Mouse (Mus musculus) kidney, embryonic 15.5 days (tissue): ENCODE results near the gene Ss18l1. TPM values are rescaled to one million over a fixed set of nuclear protein-coding genes. Genes with fewer than 3 reads are reported as not detected.

Source experiments
- ATAC-seq: fragments of 200-750 bp; cut with Nextera tagmentation; replicated peaks from 2 replicates; pipeline ENCODE4 v1.8.0; 2017; ENCODE audit warnings: moderate TSS enrichment; ENCODE audit not compliant: low FRiP score
- H3K27ac ChIP-seq: fragments of 300-500 bp; sonication (generic); 2 replicates; pipeline ENCODE4 v1.5.1; 2015; ENCODE audit warnings: mild to moderate bottlenecking, inconsistent platforms
- H3K27me3 ChIP-seq: fragments of 300-500 bp; sonication (generic); 2 replicates; pipeline ENCODE4 v1.6.1; 2015; ENCODE audit warnings: inconsistent platforms
- H3K36me3 ChIP-seq: fragments of 300-500 bp; sonication (generic); 2 replicates; pipeline ENCODE4 v1.6.1; 2015; ENCODE audit warnings: inconsistent platforms
- H3K4me1 ChIP-seq: fragments of 300-500 bp; sonication (generic); 2 replicates; pipeline ENCODE4 v1.6.1; 2015; ENCODE audit warnings: inconsistent platforms
- H3K4me2 ChIP-seq: fragments of 300-500 bp; sonication (generic); 2 replicates; pipeline ENCODE4 v1.6.1; 2015; ENCODE audit warnings: moderate library complexity, mild to moderate bottlenecking, inconsistent platforms
- H3K4me3 ChIP-seq: fragments of 300-500 bp; sonication (generic); replicated peaks from 2 replicates; pipeline ENCODE4 v1.5.1; 2015; ENCODE audit warnings: mild to moderate bottlenecking, inconsistent platforms
- H3K9ac ChIP-seq: fragments of 300-500 bp; sonication (generic); 2 replicates; pipeline ENCODE4 v1.6.1; 2015; ENCODE audit warnings: mild to moderate bottlenecking, inconsistent platforms
- H3K9me3 ChIP-seq: fragments of 300-500 bp; sonication (generic); replicated peaks from 2 replicates; pipeline ENCODE4 v1.6.1; 2016; ENCODE audit warnings: inconsistent platforms
- WGBS: fragments of 180-500 bp; shearing (Covaris S2); methylation state at CpG from one replicate; pipeline ENCODE4 v1.1.7; 2015; ENCODE audit warnings: mixed read lengths; 5-methylcytosine and 5-hydroxymethylcytosine counted together
- polyA plus RNA-seq: library from polyadenylated mRNA; unstranded; fragments of >200 nt; fragmentation: Nextera tagmentation; extraction: Ambion mirVana; gene quantifications from 2 replicates; pipeline ENCODE4 v1.2.1, GENCODE M21; 2015

The Ss18l1 gene
- polyA plus RNA-seq, 1 experiment from 2014 or later: 6.4 TPM

- peak overlapping the region; percentile 99 for H3K4me3 ChIP-seq
- peak; percentile 49 for ATAC-seq
- peak overlapping the region; percentile 84 for H3K9ac ChIP-seq
- no peaks in the 10 kb centered on the region for H3K27me3 ChIP-seq
- peak overlapping the region; percentile 97 for H3K27ac ChIP-seq
- H3K36me3 ChIP-seq: peaks cover 36% of the 10 kb centered on the region
- WGBS: under 1% methylated on average over 66 of the region's 66 CpGs
- peak overlapping the region; percentile 93 for H3K4me2 ChIP-seq
- H3K9me3 ChIP-seq: no peaks in the 10 kb centered on the region
- H3K4me1 ChIP-seq: peaks cover 41% of the 10 kb centered on the region
Measured at GRCm38 (mm10) chr2:180041577-180042255, 593 bp upstream of the Ss18l1 start.

DNA sequence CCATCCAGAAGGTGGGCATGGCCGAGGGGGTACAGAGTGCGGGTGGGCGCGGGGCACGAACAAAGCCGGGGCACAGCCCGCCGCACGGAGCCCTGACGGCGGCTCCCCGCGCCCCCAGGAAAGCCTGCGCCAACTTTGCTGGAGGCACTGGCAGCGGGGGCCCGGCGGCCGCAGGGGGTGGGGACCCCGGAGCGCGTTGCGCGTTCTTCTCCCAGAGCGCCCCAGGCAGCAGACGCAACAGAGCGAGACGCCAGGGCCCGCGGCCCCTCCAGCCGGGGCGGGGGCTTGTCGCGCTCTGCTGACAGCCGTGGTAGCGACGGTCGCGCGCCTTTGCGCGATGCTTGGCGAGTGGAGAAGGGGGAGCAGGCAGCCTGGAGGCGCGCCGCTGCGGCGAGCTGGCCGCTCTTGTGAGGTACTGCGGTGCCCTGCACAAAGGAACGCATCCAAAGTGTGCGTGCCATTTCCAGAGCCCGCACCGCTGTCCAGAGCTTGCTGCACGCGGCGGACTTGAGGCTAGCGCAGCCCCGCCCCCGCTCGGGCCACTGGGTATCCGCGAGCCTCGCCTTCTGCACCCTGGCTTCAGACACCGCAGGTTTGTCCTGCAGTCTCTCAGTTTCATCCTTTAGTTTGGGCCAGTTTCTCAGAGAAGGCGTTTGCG is 678 bp downstream of the Ss18l1 start:
- Histone ChIP-seq H3K4me2 (peak overlapping the region; percentile 93), H3K36me3 (peaks cover 30% of the 10 kb centered on the region), H3K4me3 (peak overlapping the region; percentile 99), H3K27me3 (no peaks in the 10 kb centered on the region), H3K4me1 (peaks cover 41% of the 10 kb centered on the region), H3K27ac (peak overlapping the region; percentile 97), H3K9me3 (no peaks in the 10 kb centered on the region), H3K9ac (peak overlapping the region; percentile 84)
- WGBS: under 1% methylated on average over 66 of the region's 66 CpGs
- ATAC-seq: peak; percentile 65

GRCm38 (mm10) chr2:180045283-180045682 is 3.0 kb downstream of the Ss18l1 start:
- Histone ChIP-seq H3K9ac (no peak overlapping the region), H3K27me3 (no peaks in the 10 kb centered on the region), H3K36me3 (peaks cover 11% of the 10 kb centered on the region), H3K9me3 (no peaks in the 10 kb centered on the region), H3K4me3 (no peak overlapping the region), H3K27ac (no peak overlapping the region), H3K4me1 (peaks cover 33% of the 10 kb centered on the region), H3K4me2 (no peak overlapping the region)
- 36% methylated on average over 4 of the region's 4 CpGs for WGBS
- ATAC-seq: no peak

GRCm38 (mm10) chr2:180047580-180047979 is 5.3 kb downstream of the Ss18l1 start:
- H3K4me3 ChIP-seq: no peak overlapping the region
- H3K27me3 ChIP-seq: no peaks in the 10 kb centered on the region
- no peak for ATAC-seq
- no peak overlapping the region for H3K4me2 ChIP-seq
- H3K4me1 ChIP-seq: peaks cover 30% of the 10 kb centered on the region
- no peak overlapping the region for H3K27ac ChIP-seq
- H3K9ac ChIP-seq: no peak overlapping the region
- no peaks in the 10 kb centered on the region for H3K9me3 ChIP-seq
- WGBS: 95% methylated on average over 3 of the region's 3 CpGs
- H3K36me3 ChIP-seq: peaks cover 12% of the 10 kb centered on the region

GRCm38 (mm10) chr2:180047980-180048635 is 5.8 kb downstream of the Ss18l1 start:
- Histone ChIP-seq H3K4me2 (no peak overlapping the region), H3K4me3 (no peak overlapping the region), H3K36me3 (peaks cover 18% of the 10 kb centered on the region), H3K27me3 (no peaks in the 10 kb centered on the region), H3K9ac (no peak overlapping the region), H3K27ac (no peak overlapping the region), H3K4me1 (peaks cover 28% of the 10 kb centered on the region), H3K9me3 (no peaks in the 10 kb centered on the region)
- no peak for ATAC-seq
- 93% methylated on average over 18 of the region's 18 CpGs for WGBS

DNA sequence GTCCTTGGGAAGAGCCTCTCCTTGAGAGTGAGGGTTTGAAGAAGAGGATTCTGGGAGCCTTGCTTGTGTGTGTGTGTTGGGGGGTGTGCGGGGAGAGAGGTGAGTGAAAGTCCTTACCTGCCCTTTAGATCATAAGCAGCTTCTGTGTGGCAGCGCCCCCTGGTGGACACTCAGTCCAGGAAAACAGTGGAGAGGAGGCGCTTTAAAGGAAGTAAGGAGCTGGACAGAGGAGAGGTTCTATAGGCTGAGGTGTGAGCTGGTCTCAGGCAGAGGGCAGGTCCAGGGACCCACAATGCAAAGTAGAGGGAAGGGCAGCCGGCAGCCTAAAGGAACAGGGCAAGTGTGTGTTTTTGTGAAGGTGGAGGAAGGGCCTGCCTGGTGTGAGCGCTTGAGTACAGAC is 8.7 kb downstream of the Ss18l1 start:
- H3K4me2 ChIP-seq: no peak overlapping the region
- H3K27ac ChIP-seq: no peak overlapping the region
- no peak overlapping the region for H3K9ac ChIP-seq
- 26% methylated on average over 5 of the region's 5 CpGs for WGBS
- no peaks in the 10 kb centered on the region for H3K9me3 ChIP-seq
- H3K4me3 ChIP-seq: no peak overlapping the region
- peaks cover 46% of the 10 kb centered on the region for H3K36me3 ChIP-seq
- peak; percentile 30; the same call in 1 of the 2 replicates for ATAC-seq
- H3K27me3 ChIP-seq: no peaks in the 10 kb centered on the region
- H3K4me1 ChIP-seq: peaks cover 9% of the 10 kb centered on the region; the same call in 1 of the 2 replicates

GRCm38 (mm10) chr2:180051986-180052733 is 9.9 kb downstream of the Ss18l1 start:
- 88% methylated on average over 14 of the region's 14 CpGs for WGBS
- H3K9ac ChIP-seq: no peak overlapping the region
- no peak overlapping the region for H3K4me3 ChIP-seq
- peaks cover 9% of the 10 kb centered on the region; the same call in 1 of the 2 replicates for H3K4me1 ChIP-seq
- ATAC-seq: no peak
- H3K36me3 ChIP-seq: peaks cover 52% of the 10 kb centered on the region
- H3K27me3 ChIP-seq: no peaks in the 10 kb centered on the region
- H3K27ac ChIP-seq: no peak overlapping the region
- no peak overlapping the region for H3K4me2 ChIP-seq
- no peaks in the 10 kb centered on the region for H3K9me3 ChIP-seq

- no peak overlapping the region for H3K9ac ChIP-seq
- no peaks in the 10 kb centered on the region for H3K27me3 ChIP-seq
- no peak overlapping the region for H3K4me3 ChIP-seq
- no peaks in the 10 kb centered on the region for H3K9me3 ChIP-seq
- H3K27ac ChIP-seq: no peak overlapping the region
- peaks cover 56% of the 10 kb centered on the region for H3K36me3 ChIP-seq
- 90% methylated on average over 9 of the region's 9 CpGs for WGBS
- H3K4me2 ChIP-seq: no peak overlapping the region
- H3K4me1 ChIP-seq: peaks cover 9% of the 10 kb centered on the region; the same call in 1 of the 2 replicates
- no peak for ATAC-seq
Measured at GRCm38 (mm10) chr2:180053001-180053400, 10.7 kb downstream of the Ss18l1 start.

DNA sequence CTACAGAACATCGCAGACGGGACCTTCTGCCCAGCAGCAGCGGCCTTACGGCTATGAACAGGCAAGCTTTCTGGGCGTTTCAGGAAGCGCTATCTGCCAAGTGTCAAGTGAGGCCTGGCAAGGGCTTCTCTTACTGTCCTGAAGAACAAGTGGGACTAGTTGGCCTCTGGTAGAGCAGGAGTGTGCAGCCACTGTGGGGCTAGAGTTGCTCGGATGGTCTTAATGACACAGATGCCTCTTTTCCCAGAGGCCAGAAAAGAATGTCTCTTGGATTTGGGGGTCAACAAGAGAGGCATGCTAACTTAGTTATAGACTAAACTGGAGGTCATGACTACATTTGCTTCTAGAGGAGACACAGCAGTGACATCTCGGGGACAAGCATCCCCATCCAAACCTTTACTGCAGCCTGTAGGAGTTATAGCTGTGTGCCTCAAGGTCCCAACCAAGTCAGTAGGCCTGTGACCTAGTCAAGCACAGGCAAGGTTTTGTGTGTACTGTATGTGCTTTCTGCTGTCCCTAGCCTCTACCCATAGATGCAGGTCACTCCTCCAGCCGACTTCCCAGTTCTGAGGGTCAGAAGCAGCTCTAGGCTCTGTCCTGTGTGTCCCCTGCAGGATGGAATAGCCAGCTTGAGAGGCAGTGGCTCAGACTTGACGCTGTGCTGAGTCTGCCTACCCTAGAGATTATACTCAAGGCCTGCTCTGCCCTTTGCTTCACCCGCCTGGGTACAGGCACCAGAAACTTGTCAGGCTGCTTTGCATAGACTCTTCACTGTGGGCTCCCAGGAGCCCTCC is 21.2 kb downstream of the Ss18l1 start:
- H3K4me2 ChIP-seq: no peak overlapping the region
- WGBS: 96% methylated on average over 11 of the region's 11 CpGs

DNA sequence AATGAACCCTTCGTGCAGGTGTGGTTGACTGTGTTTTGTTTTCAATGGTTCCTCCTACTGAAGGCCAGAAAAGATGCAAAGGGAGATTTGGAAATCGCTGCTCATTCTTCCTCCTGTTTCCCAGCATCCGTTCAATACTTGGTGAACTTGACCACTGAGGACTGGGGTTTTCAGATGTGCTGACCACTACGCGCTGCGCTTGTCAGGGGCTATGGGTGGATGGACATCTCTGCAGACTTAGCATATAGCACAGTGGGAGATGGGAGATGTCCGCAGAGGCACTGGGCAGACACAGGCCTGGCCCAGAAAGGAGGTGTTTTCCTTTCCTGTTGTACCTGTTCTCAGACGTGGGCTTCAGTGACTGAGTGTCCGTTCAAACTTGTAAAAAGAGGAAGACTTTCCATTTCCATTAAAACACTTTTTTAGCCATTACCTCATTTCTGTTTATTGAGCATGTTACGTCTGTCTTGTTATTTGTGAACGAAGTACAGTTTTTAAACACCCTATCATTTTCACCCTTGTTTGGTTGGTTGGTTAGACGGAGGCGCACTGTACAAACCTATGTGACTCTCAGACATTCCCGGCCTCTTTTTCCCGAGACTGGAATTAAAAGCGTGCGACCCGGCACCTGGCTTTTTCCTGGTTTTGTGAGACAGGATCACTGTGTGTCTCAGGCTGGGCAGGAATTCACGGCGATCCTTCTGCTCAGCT is 27.6 kb downstream of the Ss18l1 start:
- peak overlapping the region; percentile 77 for H3K4me2 ChIP-seq
- WGBS: 32% methylated on average over 20 of the region's 20 CpGs

More for the DNA sequence above, 21.2 kb downstream of the Ss18l1 start:
- no peak overlapping the region for H3K9ac ChIP-seq
- H3K27ac ChIP-seq: no peak overlapping the region
- no peaks in the 10 kb centered on the region for H3K27me3 ChIP-seq
- H3K9me3 ChIP-seq: no peaks in the 10 kb centered on the region
- no peak for ATAC-seq
- H3K36me3 ChIP-seq: peaks cover 77% of the 10 kb centered on the region
- H3K4me1 ChIP-seq: no peaks in the 10 kb centered on the region
- H3K4me3 ChIP-seq: no peak overlapping the region

More for the DNA sequence above, 27.6 kb downstream of the Ss18l1 start:
- Histone ChIP-seq H3K4me3 (peak overlapping the region; percentile 84), H3K36me3 (peaks cover 29% of the 10 kb centered on the region), H3K27ac (peak overlapping the region; percentile 83), H3K9me3 (no peaks in the 10 kb centered on the region), H3K27me3 (no peaks in the 10 kb centered on the region), H3K9ac (peak overlapping the region; percentile 64), H3K4me1 (peaks cover 11% of the 10 kb centered on the region)
- no peak; the same call in 1 of the 2 replicates for ATAC-seq
